Mouse (Mus musculus) spleen, adult 18-20 months (tissue): ENCODE data around the gene Chml.

Experiments
- DNase-seq, 2 experiments: peaks; one replicate each; pipeline ENCODE4 v3.0.0; 2022; ENCODE audit warnings: mixed read lengths in 2 of 2

Gene Chml

DNA sequence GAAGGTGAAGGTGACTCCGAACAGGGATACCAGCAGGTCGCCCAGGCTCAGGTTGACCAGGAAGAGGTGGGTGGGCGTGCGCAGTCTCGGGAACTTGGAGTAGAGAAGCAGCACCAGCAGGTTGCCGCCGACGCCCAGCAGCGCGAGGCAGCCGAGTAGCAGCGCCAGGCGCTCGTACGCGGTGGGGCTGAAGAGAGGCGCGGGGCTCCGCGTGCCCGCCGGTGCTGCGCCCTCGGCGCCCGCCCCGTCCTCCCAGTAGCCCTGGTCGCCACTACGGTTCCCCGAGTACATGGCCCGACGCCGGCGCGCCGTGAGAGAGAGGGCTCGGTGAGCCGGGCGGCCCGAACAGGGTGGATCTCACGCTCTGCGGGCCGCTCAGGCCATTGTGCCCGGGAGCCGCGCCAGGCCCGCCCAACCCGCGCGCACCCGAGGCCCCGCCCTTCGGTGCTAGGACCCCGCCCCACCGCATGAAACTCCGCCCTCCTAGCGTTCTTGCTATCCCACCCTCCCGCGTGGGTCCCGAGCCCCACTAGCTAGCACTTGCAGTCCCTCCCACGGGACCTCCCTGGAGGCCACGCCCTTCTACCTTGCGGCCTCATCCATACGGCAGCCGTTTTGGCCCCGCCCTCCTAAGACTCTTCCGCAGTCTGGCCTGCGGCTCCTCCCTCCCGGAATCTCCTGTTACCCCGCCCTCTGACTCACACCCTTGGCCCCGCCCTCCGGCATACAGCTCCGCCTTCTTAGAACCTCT is at the start of gene Chml, which contains the start of gene Opn3:
Gene Chml, minus strand, starts transcription at position 656 of the 751 bp plus-strand sequence.
Gene Opn3, minus strand, starts transcription at position 531 of the 751 bp plus-strand sequence.
- DNase-seq = peak; percentile 99

DNA sequence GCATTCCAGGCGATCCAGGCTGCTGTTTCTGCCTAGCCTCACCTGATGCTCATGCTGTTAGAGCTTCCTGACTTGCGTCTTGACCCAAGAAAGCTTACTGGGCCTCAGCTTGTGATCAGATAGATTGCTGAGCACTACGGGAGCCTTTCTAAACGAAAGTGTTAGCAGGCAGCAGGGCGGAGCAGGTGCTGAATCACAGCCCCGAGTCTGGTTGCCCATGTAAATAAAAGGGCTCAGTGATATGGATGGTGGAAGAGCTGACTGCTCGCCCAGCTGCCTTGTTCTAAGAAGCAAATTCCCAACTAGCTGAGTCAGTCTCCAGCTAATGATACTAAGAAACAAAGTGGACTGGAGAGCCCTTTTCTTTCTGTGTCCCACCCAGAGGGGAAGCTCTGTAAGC is 33.1 kb upstream of the Chml start:
- DNase-seq = no peak

DNA sequence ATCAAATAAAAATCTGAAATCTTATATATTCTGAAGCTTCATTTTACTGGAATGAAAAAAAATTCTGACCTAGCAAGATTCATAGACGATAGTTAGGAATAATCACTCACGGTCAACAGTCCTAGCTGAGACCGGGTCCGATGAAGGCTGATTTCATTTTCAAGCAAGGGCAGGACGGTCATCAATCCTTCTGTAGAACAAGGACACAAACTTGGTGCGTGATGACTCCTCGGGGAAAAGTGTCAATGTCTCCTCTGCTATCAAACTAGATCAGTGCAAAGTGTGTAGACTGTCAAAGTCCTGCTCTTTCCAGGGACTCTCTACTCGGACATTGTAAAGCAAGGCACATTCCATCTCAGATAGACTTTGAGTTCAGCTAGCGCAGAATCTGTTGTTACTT is 24.1 kb upstream of the Chml start:
- no peak for DNase-seq

DNA sequence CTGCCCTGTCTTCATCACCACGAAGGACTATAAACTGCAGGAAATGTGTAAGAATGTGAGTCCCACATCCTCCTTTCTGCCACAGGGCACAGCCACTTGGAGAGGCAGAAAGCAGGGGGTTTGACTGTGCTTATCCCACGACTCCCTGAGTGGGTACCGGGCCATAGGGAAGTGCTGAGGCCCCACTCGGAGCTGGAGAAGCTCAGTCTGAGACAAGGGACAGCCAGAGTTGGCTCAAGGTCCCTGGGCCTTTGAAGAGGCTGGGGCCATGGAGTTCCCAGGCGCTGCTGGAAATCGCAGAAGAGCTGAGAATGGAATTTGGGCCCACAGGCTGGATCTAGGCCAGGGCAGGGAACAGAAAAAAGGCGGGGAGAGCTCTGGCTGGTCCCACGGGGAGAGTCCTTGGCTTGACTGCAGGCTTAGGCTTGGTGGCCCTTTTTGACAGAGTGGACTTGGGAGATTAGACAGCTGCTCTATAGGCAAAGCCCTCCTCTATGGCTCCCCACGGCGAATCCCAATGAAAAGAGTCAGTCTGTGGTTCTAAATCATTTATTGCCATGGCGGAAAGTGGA is 19.7 kb upstream of the Chml start:
- DNase-seq = no peak

DNA sequence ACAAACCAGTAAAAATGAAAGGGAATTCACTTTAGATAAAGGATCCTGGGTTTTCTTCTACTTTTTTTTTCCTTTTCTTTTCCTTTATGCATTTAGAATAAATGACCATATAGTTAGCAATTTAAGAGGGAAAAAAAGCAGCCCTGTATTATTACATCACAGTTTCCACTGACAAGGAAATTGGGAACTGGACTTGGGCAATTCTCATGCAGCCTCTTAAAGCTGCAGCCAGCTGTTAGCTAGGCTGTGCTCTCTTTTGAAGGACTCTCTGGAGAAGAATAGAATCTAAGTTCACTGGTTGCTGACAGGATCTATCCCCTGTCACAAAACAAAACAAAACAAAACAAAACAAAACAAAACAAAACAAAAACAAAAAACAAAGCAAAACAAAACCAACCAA is 15.3 kb upstream of the Chml start:
- no peak for DNase-seq

DNA sequence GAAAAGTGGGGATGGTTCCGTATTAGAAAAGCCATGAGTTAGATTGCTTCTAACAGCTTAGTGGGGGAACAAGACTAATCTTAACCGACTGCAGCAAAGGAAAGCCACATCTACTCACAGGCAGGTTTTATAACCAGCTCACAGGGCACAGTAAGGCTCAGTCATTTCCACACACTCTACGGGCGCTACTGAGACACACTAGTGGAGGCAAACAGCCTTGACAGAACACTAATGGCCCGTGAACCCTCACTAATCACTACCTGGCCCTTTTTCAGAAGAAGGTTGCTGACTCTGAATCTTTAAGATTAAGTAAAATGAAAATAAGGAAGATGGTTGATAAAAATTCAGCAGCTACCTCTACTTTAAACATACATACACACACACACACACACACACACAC is 14.9 kb upstream of the Chml start:
- DNase-seq = no peak

DNA sequence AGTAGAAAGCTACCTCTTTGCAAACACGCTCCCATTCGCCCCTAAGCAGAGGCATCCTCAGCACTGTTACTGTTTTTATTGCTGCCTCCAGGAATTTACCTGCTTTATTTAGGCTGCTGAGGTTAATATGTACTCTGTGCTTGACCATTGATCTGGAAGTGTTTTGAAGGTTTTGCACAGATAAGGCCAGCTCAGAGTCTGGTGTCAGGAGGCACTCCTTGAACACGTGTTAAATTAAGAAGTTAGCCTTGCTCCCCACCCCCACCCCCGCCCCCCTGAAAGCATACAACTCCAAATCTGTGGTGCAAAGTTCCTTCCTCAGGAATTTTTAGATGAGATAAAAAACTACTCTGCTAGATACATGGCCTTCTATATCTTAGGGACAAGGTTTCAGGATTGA is 8.4 kb upstream of the Chml start:
- DNase-seq = no peak

DNA sequence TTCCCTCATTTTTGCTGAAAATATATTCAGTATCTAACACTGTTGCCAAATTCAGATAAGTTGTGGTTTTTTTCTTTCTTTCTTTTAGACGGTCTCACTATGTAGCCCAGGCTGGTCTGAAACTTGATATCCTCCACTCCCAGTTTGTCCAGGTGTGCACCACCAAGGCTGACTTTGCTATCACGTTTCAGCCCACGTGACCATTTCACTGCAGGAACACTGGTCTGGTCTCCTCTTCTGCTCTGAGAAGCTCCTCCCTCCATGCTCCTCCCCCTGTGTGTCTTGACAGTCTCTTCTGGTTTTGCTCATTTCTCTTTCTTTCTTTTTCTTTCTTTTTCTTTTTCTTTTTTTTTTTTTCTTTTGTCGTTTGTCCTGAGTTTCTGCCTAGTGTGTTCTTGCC is 7.1 kb upstream of the Chml start:
- no peak for DNase-seq

DNA sequence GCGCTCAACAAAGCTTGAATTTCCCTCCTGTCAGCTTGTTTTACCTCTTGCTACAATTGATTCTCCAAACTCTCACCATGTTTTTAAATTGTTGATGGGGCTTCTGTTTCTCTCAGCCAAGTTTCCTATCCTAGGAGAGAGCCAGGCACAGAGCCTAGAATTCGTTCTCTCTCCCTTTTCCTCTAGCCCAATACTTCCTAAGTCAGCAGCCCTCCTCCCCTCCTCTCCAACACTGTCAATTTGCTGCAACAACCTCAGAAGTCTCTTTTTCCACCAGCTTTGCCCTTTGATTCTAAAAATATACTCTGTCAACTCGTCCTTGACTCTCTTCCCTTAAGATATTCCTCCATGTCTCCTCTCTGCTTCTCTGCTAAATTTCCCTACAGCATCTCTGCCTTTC is 6.7 kb upstream of the Chml start:
- no peak for DNase-seq

DNA sequence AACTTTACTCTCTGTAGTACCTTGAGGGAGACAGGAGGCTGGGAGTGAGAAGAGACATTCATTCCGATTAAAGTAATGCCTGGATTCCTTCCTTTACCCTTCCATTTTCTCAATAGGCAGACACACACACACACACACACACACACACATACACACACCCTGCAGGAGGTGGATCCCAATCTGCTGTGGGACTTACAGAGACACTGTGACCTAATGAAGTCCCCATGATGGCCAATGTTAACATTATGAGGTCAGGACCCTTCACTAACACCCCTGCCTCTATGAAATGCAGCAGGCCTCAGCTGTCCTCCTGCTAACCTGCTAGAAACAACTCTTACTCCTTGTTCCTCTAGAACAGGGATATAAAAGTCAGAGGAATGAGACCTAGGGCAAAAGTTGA is 5.6 kb upstream of the Chml start, which contains the start of gene Wdr64:
Gene Wdr64, plus strand, starts transcription at position 301 of the 400 bp plus-strand sequence.
- no peak for DNase-seq

DNA sequence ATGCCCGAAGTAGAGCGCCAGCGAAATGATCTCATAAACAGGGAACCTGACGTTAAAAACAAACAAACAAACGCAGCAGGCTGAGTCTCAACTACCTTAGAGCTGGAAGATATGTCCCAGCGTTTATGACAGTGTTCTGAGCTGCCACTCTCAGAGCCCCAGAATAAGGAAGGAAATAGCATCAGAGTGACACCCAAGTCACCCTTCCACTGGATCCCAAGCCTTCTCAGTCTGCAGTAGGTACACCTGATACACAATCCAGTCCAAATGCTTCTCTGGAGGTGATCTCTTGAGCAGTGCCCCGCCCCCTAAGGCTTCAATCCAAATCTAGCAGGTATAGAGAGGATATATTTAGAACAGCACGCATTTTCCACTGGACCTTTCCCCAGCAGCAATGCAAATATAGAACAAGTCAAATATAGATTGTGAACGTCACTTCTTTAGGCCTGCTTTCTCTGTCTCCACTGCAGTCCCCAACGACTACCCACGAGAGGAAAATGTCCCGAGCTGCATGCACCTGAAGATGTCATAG is 794 bp upstream of the Chml start:
- DNase-seq = peak; percentile 5 to 25

DNA sequence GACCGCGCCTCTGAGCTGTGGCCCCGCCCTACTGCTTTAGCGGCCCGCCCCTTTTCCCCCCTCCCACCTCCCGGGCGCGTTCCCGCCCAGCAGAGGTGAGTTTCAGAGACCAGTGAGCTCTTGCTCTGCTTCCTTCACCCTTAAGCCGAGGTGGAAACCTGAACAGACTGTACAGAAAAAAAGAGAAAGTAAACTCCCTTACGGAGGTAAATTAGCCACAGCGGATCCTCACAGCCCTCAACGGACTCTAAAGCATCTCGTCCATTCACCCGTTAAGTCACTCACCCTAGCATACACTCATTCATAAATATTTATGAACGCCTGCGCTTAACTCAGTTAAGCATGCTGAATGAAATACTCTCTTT is 278 bp upstream of the Chml start:
- DNase-seq = no peak

DNA sequence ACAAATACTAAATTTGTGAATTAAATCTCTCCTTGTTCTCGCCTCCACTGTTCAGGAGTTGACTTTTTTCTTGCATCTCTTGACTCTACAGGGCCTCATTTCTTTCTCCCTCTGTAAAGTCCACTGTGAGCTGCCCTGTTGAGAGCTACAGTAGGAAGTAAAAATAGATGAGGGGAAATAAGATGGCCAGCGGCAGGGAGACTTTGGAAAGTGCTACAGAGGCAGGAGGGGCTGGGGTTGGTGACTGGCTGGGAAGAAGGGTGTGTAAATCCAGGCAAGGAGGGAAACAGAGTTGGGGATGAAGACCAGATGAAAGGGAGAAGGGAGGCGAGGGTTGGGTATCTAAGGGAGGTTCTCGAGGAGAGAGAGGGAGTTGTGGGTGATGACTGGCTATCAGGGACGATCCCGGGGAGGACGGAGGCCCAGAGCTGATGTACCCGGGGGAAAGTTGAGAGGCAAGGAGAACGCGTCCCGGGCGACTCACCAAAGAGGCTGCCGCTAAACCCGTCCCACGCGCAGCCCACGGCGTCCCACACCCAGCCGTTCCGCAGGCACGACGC is 935 bp downstream of the Chml start:
- peak in 1 of 2 experiments; percentile 16 for DNase-seq

DNA sequence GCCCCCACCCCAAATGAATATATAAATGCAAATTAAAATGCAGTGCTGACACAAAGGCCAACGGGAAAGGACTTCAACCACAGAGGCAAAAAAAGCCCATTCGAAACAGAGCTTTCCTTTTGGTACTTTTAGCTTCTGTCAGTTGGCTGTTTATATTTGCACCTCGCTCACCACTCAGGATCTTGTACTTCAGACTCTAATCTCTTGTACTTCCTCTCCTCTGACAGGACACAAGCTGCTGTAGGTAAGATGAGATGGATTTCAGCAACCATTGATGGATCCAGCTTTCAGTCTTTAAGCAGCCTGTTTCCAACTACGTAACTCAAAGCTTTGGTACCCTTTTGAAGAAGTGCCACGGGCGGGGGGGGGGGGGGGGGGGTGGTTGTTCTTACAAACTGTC is 11.7 kb downstream of the Chml start:
- no peak for DNase-seq

DNA sequence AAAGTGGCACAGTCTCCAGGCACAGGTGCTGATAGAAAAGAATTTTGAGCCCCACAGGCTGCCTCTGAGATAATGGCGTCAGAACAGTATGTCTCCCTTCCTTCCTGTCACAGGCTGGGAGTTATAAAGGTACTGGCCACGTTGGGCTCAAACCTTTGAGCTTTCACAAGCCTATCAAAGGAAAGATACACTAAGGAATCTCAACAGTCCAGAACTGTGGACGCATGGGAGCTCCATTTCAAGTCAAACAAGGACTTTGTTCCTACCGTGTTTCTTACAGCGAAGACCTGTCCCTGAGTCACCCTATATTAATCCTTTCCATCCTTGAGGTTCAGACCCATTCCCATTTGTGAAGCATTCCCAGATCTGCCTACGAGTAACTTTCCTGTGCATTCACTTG is 15.2 kb downstream of the Chml start:
- no peak for DNase-seq

DNA sequence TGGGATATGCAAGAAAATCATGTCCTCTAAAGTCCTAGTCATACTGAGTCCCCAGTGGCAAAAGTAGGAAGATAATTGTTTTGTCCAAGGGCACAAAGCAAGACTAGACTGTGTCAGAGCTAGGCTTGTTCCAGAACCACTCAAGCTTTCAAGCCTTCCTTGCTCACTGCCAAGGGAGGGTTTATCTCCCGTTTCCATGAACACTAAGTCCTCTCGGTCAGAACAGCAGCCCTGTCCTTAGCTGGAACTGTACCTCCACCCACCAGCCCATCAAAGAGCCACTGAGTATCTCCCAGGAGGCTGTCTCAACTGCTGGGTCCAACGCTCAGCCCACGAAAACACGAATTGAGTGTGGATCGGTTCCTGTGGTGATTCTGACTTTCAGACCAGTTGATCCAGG is 17.6 kb downstream of the Chml start:
- DNase-seq = no peak

DNA sequence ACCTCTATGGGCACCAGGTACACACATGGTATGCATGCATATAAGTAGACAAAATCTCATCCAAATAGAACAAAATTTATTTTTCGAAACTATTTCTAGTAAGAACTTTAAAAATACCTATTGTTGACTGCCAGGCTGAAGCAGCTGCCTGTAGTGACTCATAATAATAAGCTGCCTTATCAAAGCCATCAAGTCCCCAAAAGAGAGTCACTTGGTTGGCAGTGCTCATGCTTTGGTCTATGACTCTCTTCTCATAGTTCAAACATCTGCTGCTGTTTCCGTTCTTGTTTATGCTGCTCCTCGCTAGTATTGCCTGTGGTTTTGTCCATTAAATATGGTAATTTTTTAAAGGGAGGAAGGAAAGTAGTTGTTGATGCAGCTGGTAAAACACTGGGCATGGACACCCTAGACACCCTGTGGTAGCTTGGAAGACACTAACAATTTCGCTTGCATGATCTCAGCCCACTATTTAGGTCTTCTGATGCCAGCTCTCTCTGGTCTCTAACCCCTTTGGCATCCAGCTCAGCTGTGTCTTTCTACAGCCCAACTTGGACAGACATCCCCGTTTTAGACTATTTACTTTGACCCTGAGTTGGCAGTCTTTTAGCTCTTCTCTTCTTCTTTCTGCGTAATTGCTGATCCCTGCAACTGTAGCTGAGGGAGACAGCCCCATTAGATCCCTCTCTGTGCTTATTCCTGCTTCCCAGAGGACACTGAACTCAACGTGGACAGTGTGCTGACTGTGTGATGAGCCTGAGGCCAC is 19.0 kb downstream of the Chml start:
- DNase-seq = no peak

DNA sequence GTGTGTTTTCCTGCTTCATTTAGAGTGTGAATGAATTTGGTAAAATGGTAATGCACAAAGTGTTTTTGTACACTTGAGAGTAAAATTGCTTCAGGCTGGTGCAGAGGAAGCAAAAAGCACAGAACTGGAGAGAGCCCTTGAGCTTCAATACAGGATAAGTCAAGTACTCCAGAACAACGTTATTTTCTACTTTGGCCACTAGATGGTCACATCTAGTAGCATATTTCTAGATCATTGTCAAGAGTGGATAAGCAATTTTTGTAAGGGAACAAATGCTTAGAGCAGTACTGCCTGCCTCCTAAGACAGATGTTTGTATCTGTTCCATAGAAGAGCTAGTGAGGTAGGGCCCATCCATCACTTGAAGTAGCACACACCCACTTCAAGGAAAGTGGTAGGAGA is 21.1 kb downstream of the Chml start:
- DNase-seq = no peak

DNA sequence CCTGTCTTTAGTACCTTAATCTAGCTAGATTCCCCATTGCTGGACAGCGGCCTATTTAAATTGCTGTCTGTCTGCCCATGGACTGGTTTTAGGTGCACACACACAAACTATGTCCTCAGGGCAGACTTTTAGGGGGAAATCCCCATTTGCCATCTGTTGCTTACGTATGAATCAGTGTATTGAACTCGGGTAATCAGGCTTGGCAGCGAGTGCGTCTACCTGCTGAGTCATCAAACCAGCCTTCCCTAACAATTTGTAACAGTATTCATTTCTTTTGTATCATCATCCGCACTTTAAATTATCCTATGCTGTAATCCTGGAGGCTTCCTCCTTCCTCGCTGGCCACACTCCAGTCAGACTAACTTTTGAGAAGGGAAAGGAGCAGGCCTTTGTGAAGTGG is 22.7 kb downstream of the Chml start:
- DNase-seq = no peak

DNA sequence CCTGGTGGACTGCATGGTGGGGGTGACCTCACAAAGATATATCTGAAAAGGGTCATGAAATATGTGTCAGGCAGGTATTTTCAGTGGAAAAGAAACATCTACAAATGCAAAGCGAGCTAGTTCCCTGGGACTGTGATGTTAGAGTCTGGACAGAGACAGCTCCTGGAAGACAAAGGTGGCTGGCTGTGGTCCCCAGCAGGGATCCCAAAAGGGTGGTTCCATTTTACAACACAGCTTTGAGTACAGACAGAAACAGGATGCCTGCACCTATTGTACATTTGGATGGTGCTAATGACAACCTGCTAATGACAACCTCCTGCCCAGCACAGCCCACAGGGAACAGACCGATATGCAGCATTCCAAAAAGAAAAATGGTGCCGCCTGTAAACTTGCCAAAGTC is 23.2 kb downstream of the Chml start:
- DNase-seq = no peak

DNA sequence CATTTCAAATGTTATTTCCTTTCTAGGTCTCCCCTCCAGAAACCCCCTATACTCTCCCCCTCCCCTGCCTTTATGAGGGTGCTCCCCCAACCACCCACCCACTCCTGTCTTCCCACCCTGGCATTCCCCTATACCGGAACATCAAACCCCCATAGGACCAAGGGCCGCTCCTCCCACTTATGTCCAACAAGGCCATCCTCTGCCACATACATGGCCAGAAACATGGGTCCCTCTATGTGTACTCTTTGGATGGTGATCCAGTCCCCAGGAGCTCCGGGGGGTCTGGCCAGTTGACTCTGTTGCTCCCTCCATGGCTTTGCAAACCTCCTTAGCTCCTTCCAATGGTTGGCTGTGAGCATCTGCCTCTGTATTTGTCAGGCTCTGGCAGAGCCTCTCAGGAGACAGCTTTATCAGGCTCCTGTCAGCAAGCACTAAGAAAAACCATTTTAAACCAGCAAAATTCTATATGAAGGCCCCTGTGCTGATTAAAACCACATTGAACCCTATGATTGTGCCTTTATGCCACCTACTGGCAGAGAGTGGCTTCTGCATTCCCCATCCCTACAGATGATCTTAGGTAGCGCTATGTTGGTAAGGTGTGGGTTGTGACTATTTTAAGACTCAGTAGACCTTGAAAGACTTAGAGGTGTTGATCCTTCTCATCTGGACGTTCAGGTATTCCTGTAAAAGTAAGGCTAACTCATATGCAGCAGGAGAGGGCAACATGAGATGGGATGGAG is 23.9 kb downstream of the Chml start:
- peak; percentile 10 to 43 for DNase-seq

DNA sequence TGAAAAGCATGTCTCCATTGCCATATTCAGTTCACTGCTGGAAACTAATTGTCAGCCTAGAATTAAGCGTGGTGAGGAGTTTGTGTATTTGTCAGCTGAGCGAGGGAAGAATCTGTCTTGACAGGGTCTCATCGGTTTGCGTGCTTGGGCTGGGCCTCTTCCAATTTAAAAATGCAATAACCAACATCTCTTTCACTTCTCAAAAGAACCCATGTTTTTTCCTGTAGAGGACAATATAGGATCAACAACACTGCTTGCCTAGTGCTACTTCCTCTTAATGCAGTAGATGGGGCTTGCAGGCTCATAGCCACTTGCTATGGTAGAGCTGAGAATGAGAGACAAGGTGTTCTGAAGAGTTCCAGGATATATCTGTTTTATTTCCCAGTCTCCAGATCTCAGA is 32.8 kb downstream of the Chml start:
- no peak for DNase-seq

DNA sequence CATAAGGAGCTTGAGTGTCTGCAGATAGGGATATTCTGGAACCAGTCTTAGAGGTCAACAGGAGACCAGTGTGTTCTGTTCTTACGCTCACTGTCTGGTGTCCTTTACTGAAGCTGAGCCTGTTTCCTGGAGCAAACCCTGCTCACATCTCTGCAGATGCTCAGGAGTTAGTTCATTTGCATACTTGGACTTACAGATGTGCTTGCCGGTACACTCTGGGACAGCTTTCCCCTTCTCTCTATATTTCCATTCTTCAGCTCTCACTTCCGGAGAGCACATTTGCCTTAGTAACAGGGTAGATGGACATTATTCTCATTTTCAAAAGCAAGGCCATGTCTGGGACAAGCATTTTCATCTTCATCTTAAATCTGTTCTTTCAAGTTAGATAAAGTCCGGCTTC is 44.1 kb downstream of the Chml start:
- DNase-seq = no peak
